Mouse (Mus musculus) kidney, adult 9 months (tissue): ENCODE results near the gene Gm17949.
A peak's percentile ranks its signal among the peaks of the same experiment; 100 is the strongest.

Source experiments
- DNase-seq: peaks from one replicate; pipeline ENCODE4 v3.0.0; 2022

Gm17949 gene

DNA sequence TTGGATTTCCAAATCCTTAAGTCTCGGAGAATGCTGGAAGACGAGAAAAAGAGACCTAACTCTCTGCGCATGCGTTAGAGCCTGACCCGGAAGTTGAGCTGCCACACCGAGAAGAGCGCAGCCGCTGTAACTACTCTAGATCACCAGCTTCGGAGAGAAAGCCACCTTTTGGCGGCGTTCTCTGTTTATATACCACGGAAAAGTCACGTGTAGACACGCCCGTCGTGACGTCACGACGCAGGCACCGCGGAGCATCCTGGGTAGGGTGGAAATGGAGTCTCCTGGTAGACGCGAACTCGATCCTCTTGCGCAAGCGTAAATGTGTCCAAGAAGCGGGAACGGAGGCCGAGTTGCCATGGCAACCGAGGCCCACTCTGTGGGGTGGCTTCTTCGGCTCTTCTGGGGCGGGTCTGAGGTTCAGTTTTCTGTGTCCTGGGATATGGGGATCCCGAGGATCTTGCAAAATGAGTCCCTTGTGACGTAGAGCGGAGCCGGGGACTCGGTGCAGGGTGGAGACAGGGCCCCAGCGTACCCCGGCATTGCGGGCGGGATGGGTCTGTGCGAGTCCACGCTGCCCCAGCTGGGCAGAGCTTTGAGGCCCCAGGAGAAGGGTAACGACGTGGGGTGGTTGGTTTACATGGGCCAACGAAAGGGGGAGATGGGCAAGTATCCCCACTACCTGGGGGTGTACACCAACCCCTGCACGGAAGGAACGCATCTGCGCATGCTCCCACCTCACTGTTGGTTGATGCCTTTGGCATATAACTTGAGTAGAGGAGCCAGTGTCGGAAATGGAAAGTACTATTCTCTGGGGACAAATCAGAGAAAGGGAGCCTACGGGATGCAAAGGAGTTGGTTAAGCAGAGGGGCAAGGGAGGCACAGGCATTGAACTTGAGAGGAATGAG lies at the start of gene Gm17949, which contains the start of gene Gtf2f1:
Gene Gm17949, plus strand, starts transcription at position 234 of the 906 bp plus-strand sequence.
Gene Gtf2f1, minus strand, starts transcription at position 53 of the 906 bp plus-strand sequence.
- DNase-seq, result peak; percentile 96

DNA sequence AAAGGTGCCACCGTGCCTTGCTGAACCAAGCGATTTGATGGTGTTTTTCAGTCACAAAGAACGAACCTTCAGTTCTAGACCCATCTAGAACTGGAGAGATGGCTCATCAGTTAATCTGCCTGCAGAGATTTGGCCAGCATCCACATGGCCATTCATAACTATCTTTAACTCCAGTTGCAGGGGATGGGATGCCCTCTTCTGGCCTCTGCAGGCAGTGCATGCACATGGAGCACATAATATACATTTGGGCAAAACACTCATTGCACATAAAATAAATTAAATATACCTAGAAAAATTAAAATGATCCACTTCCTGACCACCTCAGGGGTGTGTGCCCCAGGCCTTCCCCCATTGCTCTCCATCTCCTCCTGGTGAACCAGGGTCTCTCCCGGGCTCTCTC lies 49.4 kb upstream of the Gm17949 start:
- no peak for DNase-seq

DNA sequence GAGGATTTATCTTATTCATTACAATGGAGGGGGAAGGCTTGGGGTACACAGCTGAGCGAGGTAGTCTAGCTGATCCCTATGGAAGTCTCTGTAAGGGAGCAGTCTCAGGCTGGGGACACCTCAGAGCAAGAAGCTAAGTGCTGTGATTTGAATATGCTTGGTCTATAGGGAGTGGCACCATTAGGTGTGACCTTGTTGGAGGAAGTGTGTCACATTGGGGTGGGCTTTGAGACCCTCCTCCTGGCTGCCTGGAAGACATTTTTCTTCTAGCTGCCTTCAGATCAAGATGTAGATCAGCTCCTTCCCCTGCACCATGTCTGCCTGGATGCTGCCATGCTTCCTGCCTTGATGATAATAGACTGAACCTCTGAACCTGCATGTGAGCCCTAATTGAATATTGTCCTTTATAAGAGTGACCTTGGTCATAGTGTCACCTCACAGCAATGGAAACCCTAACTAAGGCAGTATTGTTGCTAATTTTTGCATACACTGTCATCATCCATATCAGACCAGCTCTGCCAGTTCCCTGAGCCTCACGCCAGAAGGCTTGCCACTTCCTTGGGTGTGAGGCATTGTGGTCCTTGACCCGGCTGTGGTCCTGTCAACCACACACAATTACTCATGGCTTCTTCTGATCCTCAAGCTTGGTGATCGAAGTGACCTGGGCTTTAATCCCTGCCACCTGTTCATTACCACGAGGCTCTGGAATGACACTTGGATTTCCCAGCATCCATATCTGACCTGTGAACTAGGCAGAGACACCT lies 48.4 kb upstream of the Gm17949 start:
- DNase-seq, result no peak

DNA sequence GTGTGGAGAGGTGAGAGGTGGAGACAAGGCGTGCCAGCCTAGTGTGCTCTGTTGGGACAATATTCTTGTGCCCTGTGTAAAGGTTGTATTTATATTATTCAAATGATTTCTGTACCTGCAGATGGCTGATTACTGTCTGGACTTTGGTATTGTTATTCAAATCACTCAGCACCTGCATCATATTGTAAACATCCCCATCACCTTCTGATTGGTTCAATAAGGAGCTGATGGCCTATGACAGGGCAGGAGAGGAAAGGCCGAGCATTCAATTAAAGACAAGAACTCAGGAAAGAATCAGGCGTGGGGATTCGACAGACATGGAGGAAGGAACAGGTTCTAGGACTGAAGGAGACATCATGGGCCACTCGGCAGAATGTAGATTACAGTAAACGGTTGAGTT lies 47.6 kb upstream of the Gm17949 start:
- DNase-seq, result no peak

DNA sequence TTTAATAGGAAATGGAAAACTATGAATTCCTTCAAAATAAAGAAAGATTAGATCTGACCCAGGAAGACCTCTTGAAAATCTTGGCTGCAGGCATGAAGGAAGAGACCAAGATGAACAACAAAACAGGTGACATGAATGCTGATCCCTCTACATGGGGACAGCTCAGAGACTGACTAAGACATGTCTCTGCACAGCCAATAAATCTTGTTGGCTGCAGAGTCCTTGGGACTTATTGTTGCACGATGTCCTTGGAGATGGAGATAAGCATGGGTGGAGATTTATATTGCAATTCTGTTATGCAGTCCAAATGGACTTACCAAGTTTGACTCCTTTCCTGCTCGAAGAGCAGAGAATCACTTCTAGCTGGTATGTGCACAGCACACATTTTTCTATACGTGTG lies 41.9 kb upstream of the Gm17949 start:
- no peak for DNase-seq

DNA sequence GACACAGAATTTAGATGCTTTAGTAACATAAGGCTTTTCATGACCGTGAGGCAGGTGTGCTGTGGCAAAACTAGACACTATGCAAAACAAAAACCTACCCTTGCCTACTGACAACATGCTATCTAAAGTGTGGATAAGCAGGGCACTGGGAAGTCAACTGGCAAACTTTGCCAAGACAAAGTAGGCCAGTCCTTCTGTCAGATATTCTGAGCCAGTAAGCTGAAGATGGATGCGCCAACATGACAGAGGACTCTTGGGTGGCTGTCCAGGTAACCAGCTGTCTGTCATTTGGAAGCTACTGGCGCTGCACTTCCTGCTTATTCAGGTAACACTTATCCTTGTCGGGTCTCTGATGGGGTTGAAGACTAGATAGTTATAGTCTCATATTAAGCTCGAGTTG lies 41.2 kb upstream of the Gm17949 start:
- no peak for DNase-seq

DNA sequence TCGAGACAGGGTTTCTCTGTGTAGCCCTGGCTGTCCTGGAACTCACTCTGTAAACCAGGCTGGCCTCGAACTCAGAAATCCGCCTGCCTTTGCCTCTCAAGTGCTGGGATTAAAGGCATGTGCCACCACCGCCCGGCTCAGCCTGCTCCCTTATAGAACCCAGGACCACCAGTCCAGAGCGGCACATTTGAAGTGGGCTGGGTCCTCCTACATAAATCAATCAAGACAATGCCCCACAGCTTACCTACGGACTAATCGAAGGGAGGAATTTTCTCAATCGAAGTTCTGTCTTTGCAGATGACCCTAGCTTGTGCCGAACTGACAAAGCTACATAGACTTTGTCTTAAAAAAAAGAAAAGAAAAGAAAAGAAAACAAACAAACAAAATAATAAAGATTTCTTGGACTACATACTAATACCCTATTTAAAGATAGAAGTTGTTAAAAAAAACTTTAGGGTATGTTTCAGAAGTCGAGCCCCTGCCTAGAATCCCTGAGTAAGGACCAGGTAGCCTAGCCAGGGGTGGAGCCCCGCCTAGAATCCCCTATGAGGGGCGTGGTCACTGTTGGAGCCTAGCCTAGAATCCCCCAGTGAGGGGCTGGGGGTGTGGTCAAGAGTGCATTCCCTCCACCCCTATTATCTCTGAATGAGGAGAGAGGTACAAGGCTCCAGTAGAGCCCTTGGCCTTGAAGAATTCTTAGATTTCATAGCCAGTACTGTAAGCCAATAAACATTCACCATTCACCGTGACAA lies 37.1 kb upstream of the Gm17949 start:
- DNase-seq, result no peak

DNA sequence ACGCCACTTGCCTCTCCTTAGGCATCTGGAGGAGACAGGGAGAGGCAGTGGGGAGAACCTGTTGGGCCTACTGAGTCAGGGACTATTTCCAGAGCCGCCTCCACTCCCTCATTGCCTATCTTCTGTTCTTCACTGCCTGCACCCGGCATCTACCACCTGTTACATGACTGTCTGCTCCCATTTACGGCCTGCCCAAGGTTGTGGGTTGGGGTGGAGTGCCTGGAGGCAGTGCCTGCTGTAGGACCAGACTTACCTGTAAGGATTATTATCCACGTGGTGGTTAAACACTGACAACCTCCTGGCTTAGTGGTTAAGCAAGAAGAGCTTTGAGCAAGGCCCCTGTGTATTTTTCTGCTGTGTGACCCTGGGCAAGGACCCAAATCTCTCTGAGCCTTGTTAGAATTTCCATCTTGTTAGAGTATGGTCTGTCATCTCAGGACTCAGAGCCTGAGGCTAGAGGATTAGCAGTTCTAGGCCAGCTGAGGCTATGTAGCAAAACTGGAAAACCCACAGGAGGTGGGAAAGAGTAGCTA lies 36.5 kb upstream of the Gm17949 start:
- no peak for DNase-seq

DNA sequence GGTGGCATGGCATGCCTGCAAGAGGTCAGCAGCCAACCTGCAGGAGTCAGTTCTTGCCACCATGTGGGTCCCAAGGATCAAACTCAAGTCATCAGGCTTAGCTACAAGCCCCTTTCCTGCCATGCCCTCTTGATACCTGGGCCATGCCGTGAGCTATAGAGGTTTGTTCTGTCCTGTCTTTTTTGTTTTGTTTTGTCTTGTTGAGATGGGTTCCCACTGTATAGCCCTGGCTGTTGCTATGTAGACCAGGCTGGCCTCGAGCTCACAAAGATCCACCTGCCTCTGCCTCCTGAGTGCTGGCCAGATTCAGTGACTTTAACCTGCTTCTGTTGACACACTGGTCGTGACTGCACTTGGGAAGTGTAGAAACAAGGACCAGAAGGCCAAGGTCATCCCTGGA lies 35.9 kb upstream of the Gm17949 start:
- no peak for DNase-seq

DNA sequence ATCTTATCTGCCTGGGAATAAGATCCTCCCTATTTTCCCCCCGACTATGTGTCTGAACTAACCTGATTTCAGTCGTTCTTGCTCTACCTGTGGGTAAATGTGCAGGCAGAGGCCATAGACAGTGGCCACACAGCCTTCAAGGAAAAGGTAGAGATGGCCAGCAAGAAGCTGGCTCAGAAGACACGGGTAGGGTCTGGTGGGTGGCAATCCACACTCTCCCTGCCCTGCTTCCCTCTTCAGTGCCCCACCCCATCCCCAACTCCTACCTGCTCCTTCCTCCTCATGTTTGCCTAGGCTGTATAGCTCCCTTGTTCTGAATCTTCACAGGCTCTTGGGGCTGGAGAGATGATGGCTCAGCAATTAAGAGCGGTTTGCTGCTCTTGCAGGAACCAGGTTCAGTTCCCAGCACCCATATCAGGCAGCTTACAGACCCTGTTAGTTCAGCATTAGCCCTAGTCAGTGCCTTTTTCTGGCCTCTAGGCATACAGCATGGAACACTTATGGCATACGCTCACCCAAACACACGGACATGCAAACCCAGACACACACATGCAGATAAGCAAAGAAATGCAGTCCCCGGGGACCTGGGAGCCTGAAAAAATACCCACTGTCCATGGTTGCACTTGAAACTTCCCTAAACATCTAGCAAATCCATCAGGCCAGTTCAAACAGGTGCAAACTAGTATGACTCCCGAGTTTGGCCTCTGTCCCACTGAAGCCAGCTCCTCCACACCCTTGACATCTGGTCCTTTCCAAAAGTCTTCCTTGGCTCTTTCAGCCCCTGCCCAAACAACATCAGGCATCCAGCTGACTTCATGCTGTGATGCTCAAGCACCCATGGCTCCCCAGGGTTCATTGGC lies 34.5 kb upstream of the Gm17949 start:
- DNase-seq, result no peak

DNA sequence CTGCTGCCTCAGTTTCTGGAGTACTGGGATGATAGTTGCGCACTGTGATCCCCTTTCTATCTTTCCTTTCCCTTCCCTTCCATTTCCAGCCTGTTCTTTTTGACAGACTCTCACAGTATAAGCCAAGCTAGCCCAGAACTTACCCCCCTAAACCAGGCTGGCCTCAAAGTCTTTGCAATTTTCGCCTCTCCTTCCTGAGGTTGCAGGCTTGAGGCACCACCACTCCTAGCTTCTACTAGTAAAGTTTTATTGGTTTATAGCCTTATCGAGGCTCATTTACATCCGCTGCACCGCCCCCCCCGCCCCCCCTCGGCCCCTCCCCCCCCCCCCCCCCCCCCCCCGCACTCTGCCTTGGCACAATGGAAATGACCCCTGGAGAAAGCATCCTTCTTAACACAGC lies 31.7 kb upstream of the Gm17949 start:
- no peak for DNase-seq

DNA sequence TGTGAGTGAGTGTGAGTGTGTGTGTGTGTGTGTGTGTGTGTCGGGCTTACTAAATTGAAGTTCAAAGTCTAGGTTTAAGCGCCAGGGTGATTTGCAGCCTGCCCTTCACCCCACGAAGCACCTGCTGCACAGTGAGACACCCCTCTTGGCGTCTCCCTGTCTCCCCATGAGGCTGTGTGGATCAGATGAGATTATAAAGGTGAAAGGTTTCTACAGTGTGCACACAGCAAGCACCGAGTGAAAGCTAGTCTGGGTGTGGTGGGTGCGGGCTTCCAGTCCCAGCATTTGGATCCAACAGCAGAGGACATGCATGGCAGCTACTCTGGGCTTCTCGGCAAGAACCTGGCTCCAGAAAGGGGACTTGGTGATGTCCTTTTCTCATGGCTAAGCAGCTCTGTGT lies 30.2 kb upstream of the Gm17949 start:
- DNase-seq, result no peak

DNA sequence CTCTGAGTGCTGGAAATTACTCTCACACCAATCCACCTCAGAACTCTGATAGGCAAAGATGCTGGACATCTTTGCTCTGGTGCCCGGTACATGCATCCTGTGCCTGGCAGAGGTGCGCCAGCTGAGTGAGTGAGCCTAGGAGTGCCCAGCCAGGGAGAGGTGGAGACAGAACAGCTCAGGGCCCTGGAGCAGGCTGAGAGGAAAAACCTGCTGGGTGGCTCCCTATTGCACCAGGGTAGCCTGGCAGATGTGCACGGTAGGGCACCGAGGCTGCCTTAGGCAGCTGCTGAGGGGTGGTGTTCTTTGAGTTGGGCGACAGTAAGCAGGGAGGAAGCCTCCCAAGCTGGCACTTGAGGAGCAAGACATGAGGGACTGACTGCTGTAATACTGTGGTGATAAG lies 29.3 kb upstream of the Gm17949 start, which contains the start of gene Acer1:
Gene Acer1, minus strand, starts transcription at position 114 of the 400 bp plus-strand sequence.
- no peak for DNase-seq

DNA sequence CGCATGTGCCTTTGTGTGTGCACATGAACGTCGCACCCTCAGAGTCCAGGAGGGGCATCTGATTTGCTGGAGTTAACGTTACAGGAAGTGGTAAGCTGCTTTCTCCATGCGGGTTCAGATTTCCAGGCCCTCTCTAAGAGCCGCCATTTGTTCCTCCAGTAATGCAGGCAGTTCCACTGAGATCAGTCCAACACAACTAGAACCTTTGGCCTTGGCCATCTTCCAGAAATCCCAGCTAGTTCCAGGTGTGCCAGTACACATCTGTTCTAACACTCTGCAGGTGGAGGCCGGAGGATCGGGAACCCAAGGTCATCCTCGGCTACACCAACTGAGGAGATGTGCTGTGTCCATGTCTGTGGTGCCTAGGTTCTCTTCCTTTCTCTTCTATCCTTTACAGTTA lies 26.4 kb upstream of the Gm17949 start:
- no peak for DNase-seq

DNA sequence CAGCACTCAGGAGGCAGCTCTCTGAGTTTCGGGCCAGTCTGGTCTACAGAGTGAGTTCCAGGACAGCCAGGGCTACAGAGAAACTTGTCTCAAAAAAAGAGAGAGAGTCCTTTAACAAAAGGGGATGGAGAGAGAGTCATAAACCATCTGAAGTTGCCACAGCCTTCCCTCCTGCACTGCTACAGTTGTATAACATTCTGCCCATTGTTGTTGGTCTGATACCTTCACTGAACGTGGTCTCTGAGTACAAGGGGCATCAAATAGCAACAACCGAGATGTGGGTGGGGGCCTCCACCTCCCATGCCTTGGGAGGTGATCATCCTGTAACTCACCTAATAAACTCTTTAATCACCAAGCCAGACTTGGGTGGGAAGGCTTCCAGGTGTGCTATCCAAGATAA lies 25.6 kb upstream of the Gm17949 start:
- no peak for DNase-seq

DNA sequence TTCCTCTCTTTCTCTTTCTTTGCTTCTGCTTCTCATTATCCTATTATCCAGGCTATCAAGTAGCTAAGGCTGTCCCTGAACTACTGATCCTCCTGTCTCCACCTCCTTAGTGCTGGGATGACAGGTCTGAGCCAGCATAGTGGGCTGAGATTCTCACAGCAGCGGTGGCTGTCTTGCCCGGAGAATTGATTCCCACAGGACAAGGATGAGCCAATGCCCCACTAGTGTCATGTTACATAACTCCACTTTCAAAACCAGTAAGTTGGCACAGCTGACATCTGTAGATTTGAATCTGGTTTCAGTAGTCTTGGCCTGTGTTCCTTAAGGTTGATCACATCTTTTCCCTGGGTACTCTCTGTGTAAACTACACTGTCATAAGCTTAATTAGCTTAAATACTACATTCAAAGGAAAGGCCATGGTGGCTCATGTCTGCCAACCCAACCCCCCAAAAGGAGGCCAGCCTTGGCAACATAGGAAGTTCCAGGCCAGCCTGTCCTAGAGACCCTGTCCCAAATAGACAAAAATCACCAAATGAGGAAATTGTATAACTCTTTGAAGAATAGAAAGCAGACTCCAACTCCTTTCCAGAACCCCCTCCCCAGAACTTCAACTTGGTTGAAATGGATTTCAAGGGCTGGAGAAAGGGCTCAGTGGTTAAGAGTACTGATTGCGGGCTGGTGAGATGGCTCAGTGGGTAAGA lies 25.0 kb upstream of the Gm17949 start:
- no peak for DNase-seq

DNA sequence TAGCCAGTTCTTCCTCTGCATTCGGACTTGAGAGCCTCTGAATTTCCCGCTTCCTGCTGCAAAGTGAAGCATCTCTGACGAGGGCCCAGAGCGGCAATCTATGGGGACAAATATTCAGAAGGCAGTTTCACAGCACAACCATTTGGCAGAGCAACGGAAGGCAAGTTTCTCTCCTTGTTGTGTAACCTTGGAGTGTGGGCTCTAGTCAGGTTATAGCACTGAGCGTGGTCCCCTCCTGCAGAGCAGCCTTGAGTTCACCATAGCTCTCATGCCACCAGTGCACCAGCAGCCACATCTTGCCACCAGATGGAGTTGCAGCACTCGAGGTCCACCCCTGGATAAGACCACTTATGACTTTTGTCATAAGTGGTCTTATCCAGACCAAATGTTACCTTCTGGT lies 22.8 kb upstream of the Gm17949 start:
- DNase-seq, result no peak

DNA sequence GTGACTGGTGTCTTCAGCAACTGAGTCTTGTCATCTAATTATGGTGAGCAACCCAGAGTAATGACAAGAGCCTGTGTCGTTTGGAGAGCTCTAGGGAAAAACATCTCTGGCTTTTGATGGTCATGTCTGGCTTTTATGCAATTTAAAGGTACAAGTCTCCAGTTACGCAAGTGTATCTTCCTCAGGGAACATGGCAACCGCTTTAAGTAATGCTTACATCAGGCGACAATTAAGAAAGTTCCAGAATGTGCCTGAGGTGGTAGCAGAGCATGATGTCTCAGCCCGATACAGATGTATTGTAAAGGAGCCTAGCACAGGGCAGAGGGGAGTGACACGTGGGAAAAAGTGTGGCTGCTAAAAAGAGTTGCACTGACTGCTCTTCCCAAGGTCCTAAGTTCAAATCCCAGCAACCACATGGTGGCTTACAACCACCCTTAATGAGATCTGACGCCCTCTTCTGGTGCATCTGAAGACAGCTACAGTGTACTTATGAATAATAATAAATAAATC lies 22.3 kb upstream of the Gm17949 start:
- no peak for DNase-seq

DNA sequence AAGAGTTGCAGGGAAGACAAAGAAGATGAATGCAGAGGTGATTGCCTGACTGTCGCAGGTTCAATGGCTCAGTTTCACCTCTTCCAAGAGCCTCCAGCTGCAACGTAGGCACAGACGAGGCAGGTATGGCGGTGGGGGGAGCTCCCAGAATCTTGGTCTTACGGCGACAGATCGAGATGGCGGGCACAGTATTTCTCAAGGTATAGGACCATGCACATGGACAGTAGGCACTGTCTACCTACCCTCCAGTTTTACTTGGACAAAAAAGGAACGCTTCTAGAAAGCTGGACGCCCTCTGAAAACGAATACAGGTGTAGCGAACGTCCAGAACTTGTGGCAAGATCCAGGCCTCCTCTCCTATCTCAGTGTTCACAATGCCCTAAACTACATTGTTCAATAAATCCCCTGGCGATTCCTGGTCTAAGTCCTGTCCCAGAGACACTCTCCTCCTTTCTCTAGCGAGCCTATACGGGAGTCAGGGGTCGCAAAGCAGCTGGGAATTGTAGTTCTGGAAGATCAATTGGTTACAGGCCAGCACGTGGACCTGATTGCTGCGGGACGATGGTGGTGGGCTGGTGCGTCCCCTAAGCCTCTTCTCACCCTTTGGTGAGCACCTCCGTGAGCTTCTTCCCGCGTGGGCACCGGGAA lies 21.7 kb upstream of the Gm17949 start:
- DNase-seq, result peak; percentile 88

DNA sequence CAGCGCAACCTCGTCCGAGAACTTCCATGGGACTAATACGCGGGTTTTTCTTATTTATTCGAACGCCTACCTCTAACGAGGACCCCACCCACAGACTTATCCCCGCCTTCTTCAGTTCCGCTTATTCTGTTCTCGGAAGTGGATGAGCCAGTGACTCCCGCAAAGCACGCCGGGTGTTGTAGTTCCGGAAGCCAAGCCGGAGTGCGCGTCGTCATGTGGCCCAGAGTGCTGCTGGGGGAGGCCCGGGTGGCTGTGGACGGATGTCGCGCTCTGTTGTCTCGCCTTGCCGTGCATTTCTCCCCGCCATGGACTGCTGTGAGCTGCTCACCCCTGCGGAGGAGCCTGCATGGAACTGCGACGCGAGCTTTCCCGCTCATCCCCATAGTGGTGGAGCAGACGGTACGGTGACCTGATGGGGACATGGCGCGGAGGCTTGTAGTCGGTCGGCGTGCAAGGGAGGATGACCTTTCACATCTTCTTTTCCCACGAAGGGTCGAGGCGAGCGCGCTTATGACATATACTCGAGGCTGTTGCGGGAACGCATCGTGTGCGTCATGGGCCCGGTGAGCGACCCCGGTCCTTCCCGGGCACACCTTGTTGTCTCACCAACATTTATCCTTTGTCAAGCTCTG lies 21.0 kb upstream of the Gm17949 start, which contains the start of gene Clpp:
Gene Clpp, plus strand, starts transcription at position 191 of the 632 bp plus-strand sequence.
- DNase-seq, result peak; percentile 97
